ENCODE assay signal across 17 mouse cellular contexts in genomic region chr10:98311403-98311802, GRCm38 (mm10).
A peak's percentile ranks its signal among the peaks of the same experiment; 100 is the strongest.
DNase-seq lines count a peak whose midpoint lies in the region; TF ChIP-seq lines count a peak whose summit lies in the region.
"Had no signal": no experiment of that assay in that cellular context is flagged by ENCODE, and none has a peak within 500 bp of the region (broad histone marks: within the 10 kb centered on the region; RNA-seq: fewer than 3 reads in every experiment).

No protein-coding gene starts in this region.

- H3K4me1 ChIP-seq in MEL (ENCODE audit: control insufficient read depth in 1 of 2, insufficient read depth in 2 of 2, low read length in 2 of 2): peaks cover 0 to 7% of the 10 kb centered on the region in 2 experiments; a peak in 2 of 4 replicates
- H3K4me1 ChIP-seq in heart, embryonic 10.5 days: no peaks in the 10 kb centered on the region

- no peak for TF ChIP-seq RAD21 in MEL (IDR thresholded peaks at IDR 0.05; ENCODE audit: low read depth, low read length)

- H3K27me3 ChIP-seq in MEL (ENCODE audit: control insufficient read depth in 1 of 2, insufficient read depth in 2 of 2, low read length in 2 of 2): no peaks in the 10 kb centered on the region
- no peaks in the 10 kb centered on the region for H3K27me3 ChIP-seq in heart, embryonic 10.5 days (ENCODE audit: insufficient read depth, poor library complexity, severe bottlenecking)
- H3K27me3 ChIP-seq: CH12.LX, Patski had no signal

- 0 out of 4 replicates have a peak overlapping the region, but pooled peaks of 1 of the 2 experiments have one; percentile 3 for H3K4me3 ChIP-seq in MEL (ENCODE audit: control insufficient read depth in 1 of 2, insufficient read depth in 1 of 2, low read depth in 2 of 2, low read length in 2 of 2)
- H3K4me3 ChIP-seq in heart, embryonic 10.5 days: no peak overlapping the region

- peaks cover 0 to 5% of the 10 kb centered on the region in 2 experiments; a peak in 2 of 4 replicates for H3K36me3 ChIP-seq in MEL (ENCODE audit: control insufficient read depth in 1 of 2, insufficient read depth in 2 of 2, low read length in 2 of 2)
- H3K36me3 ChIP-seq in heart, embryonic 10.5 days: no peaks in the 10 kb centered on the region
- H3K36me3 ChIP-seq: G1E had no signal

- no peak for TF ChIP-seq CTCF in MEL (IDR thresholded peaks at IDR 0.05 in 2 of 3, conservative IDR thresholded peaks at IDR 0.05 in 1 of 3; ENCODE audit: control insufficient read depth in 1 of 3, insufficient read depth in 1 of 3, low read depth in 2 of 3, low read length in 3 of 3, poor library complexity in 1 of 3, severe bottlenecking in 1 of 3)

- no peak for TF ChIP-seq POLR2A in MEL (IDR thresholded peaks at IDR 0.05; ENCODE audit: control insufficient read depth in 1 of 2, insufficient read depth in 1 of 2, low read depth in 1 of 2, low read length in 2 of 2, poor library complexity in 1 of 2)

- TF ChIP-seq EP300 in MEL (IDR thresholded peaks at IDR 0.05; ENCODE audit: low read depth in 1 of 2, low read length in 2 of 2): peak in 1 of 2 experiments; percentile 50; a peak in 3 of 4 replicates

- peak; percentile 41 for DNase-seq in MEL (ENCODE audit: low read depth, low spot score)
- DNase-seq in heart, embryonic 10.5 days (ENCODE audit: low spot score): no peak
- DNase-seq: adrenal gland, adult 2 months; adrenal gland, adult 8-10 months; adrenal gland, postnatal 10 days; adrenal gland, postnatal 14 days; adrenal gland, postnatal 25 days; adrenal gland, postnatal 36 days; B cell, adult 2 months; cerebellum, adult 11 months; cerebellum, adult 11-12 months; cerebellum, adult 18-20 months; cerebellum, adult 2 months; cerebellum, adult 8-10 months had no signal

- H3K9ac ChIP-seq in MEL (ENCODE audit: control insufficient read depth, low read depth, low read length, poor library complexity, severe bottlenecking): no peak overlapping the region

- H3K27ac ChIP-seq in MEL (ENCODE audit: control insufficient read depth, low read depth, low read length): no peak overlapping the region
- no peak overlapping the region for H3K27ac ChIP-seq in heart, embryonic 10.5 days

- H3K9me3 ChIP-seq in MEL (replicated peaks; ENCODE audit: insufficient read depth, low read length): no peaks in the 10 kb centered on the region
- H3K9me3 ChIP-seq in heart, embryonic 10.5 days: no peaks in the 10 kb centered on the region
- H3K9me3 ChIP-seq: G1E had no signal

- H3K79me2 ChIP-seq in MEL (ENCODE audit: control insufficient read depth, insufficient read depth, low read length, poor library complexity): no peaks in the 10 kb centered on the region

TF ChIP-seq in MEL, 35 proteins besides CTCF, POLR2A, EP300 and RAD21:
- TF ChIP-seq TCF12 (IDR thresholded peaks at IDR 0.05; ENCODE audit: low read depth, low read length) (0 out of 2 replicates have a peak, but pooled peaks have one; percentile 19), CHD2 (IDR thresholded peaks at IDR 0.05; ENCODE audit: low read length) (no peak), GATA1 (IDR thresholded peaks at IDR 0.05; ENCODE audit: low read depth, low read length) (peak; percentile 50; the same call in 1 of the 2 replicates), ETS1 (IDR thresholded peaks at IDR 0.05; ENCODE audit: low read depth, low read length) (peak; percentile 41; the same call in 1 of the 2 replicates), ZNF384 (IDR thresholded peaks at IDR 0.05; ENCODE audit: low read depth, low read length) (peak; percentile 47; the same call in 1 of the 2 replicates)
